Mouse (Mus musculus): ENCODE measurements around the gene Zic2. TPM values are rescaled to one million over a fixed set of nuclear protein-coding genes. Genes with fewer than 3 reads are reported as not detected.

The Zic2 gene
- polyA plus RNA-seq (2016; fragmentation: Nextera tagmentation; extraction: Ambion mirVana) = 5.7 and 6.4 TPM in 2 replicates

- WGBS = under 1% methylated on average over 56 of the region's 73 CpGs
- H3K27me3 ChIP-seq (ENCODE audit: low read depth, poor library complexity, severe bottlenecking) = peaks cover 98% of the 10 kb centered on the region
- no peaks in the 10 kb centered on the region for H3K9me3 ChIP-seq (replicated peaks)
- DNase-seq (ENCODE audit: low spot score) = peak; percentile 88
- H3K4me3 ChIP-seq = peak within 1 kb of the TSS; percentile 82
- H3K27ac ChIP-seq (replicated peaks) = peak within 1 kb of the TSS; percentile 97
- peaks cover 70% of the 10 kb centered on the region for H3K4me1 ChIP-seq
- peaks cover 22% of the 10 kb centered on the region for H3K36me3 ChIP-seq
These were observed at the start of gene Zic2 for GRCm38 (mm10) chr14:122474891-122475556. Gene Zic2, plus strand, starts transcription at chr14:122475435.

DNA sequence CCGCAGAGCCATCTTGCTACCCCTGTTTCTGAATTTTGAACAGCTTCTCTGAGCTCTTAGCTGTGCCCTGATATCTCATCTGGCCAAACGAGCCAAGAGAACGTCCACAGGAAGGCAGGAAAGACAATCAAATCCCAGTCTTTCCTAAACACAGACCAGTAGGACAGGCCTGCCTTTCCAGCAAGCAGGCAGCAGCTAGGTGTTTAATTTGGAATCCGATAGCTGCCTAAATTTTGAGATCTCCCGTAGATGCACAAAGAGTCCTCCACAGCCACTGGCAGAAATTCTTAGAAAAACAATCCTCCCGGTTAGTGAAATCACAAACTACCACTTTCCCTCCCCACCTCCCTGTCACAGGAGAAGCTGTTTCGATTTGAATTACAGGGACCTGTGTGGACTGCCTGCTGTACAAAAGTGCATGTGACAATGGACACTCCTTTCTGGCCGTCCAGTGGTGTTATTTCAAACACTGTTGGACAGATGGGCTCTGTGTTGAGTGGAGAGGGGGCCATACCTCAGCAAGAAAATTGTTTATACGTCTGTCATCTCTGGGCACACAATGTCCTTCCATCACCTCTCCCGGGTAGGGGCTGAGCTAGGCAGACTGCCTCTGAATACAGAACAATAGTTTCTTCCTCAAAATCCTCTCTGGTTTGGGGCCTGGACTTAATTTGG lies 48.6 kb upstream of the Zic2 start:
- H3K4me1 ChIP-seq = peaks cover 23% of the 10 kb centered on the region
- DNase-seq (ENCODE audit: low spot score) = no peak
- peak overlapping the region; percentile 55 for H3K27ac ChIP-seq (replicated peaks)
- WGBS = 66% methylated on average over 10 of the region's 10 CpGs
- peaks cover 39% of the 10 kb centered on the region for H3K27me3 ChIP-seq (ENCODE audit: low read depth, poor library complexity, severe bottlenecking)
- no peaks in the 10 kb centered on the region for H3K36me3 ChIP-seq
- H3K4me3 ChIP-seq = no peak overlapping the region
- no peaks in the 10 kb centered on the region for H3K9me3 ChIP-seq (replicated peaks)

DNA sequence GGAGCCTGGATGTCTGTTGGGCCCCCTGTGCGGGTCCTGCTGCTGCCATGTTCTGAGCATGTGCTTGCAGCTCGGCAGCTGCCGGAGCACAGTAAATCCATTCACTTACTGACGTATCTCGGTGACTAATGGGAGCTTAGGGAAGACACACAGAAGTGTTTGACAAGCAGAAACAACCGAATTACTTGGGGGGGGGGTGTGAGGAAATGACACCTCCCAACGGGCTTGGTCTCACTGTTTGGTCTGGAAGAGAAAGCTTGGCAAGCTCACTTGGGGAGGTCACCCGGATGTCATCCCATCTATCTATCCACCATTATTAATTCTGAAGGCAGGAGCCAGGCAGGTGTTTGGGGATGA lies 48.1 kb upstream of the Zic2 start:
- Histone ChIP-seq H3K4me3 (no peak overlapping the region), H3K27ac (replicated peaks) (peak overlapping the region; percentile 55), H3K27me3 (ENCODE audit: low read depth, poor library complexity, severe bottlenecking) (peaks cover 34% of the 10 kb centered on the region), H3K36me3 (no peaks in the 10 kb centered on the region), H3K9me3 (replicated peaks) (no peaks in the 10 kb centered on the region), H3K4me1 (peaks cover 23% of the 10 kb centered on the region)
- 63% methylated on average over 8 of the region's 8 CpGs for WGBS
- no peak for DNase-seq (ENCODE audit: low spot score)

DNA sequence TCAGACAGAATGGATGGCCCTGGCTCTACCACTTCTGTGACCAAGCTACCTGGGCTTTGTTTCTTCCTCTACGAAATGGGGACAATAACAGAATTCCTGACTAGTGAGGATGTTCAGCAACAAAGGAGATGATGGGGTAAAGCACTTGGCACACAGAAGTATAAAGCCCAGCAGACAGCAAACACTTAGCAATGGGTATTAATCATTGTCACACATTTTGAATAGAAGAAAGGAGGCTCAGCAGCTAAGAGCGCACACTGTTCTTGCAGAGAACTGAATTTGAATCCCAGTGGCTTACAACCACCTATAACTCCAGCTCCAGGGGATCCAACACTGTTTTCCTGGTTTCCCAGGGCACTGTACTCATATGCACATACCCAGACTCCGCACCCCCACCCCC lies 47.6 kb upstream of the Zic2 start:
- WGBS = 90% methylated on average over 3 of the region's 3 CpGs
- H3K36me3 ChIP-seq = no peaks in the 10 kb centered on the region
- no peak for DNase-seq (ENCODE audit: low spot score)
- H3K4me3 ChIP-seq = no peak overlapping the region
- no peak overlapping the region for H3K27ac ChIP-seq (replicated peaks)
- H3K9me3 ChIP-seq (replicated peaks) = no peaks in the 10 kb centered on the region
- H3K4me1 ChIP-seq = peaks cover 28% of the 10 kb centered on the region
- H3K27me3 ChIP-seq (ENCODE audit: low read depth, poor library complexity, severe bottlenecking) = peaks cover 30% of the 10 kb centered on the region

GRCm38 (mm10) chr14:122432558-122432957 lies 42.7 kb upstream of the Zic2 start:
- Histone ChIP-seq H3K27ac (replicated peaks) (no peak overlapping the region), H3K9me3 (replicated peaks) (no peaks in the 10 kb centered on the region), H3K4me3 (no peak overlapping the region), H3K4me1 (peaks cover 14% of the 10 kb centered on the region), H3K27me3 (ENCODE audit: low read depth, poor library complexity, severe bottlenecking) (peaks cover 13% of the 10 kb centered on the region; the same call in 1 of the 2 replicates), H3K36me3 (no peaks in the 10 kb centered on the region)
- WGBS = 83% methylated on average over 3 of the region's 3 CpGs
- DNase-seq (ENCODE audit: low spot score) = no peak

DNA sequence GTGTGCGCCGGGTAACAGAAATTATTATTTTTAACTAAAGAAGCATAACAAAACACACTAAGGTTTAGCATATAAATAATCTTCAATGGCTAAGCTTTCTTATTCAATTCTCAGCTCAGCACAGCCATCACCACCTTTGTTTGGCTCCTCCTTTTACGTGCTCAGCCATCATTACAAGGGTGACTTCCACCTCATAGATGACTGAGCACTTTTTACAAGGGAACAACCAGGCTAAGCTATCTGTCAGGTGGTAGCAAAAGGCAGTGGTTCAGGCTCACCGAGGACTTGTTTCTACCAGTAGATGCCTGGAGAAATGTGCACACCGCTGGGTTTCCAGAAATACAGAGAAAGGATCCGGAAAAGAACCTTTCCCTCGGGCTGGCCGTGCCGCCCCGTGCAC lies 41.2 kb upstream of the Zic2 start:
- H3K4me1 ChIP-seq = peaks cover 10% of the 10 kb centered on the region; the same call in 1 of the 2 replicates
- H3K4me3 ChIP-seq = no peak overlapping the region
- no peaks in the 10 kb centered on the region for H3K36me3 ChIP-seq
- no peaks in the 10 kb centered on the region for H3K9me3 ChIP-seq (replicated peaks)
- peaks cover 12% of the 10 kb centered on the region; the same call in 1 of the 2 replicates for H3K27me3 ChIP-seq (ENCODE audit: low read depth, poor library complexity, severe bottlenecking)
- 93% methylated on average over 10 of the region's 10 CpGs for WGBS
- DNase-seq (ENCODE audit: low spot score) = no peak
- no peak overlapping the region for H3K27ac ChIP-seq (replicated peaks)

DNA sequence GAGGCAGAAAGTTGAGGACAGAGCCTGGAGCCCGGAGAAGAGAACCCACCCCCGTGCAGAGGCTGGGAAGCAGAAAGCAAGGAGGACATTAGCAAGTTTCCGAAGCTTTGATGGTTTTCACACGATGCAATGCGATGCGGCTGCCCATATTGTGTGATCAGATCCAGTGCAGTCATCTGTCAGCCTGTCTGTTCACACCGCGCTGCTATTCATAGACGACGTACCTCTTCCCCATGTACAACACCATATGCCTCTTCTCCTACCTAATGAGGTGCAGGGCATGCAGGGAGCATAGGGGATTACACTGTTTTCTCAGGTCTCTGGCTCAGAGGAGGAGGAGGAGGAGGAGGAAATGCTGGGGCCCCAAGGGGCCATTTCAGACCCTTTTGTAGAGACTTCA lies 38.4 kb upstream of the Zic2 start:
- peaks cover 12% of the 10 kb centered on the region for H3K4me1 ChIP-seq
- no peaks in the 10 kb centered on the region for H3K9me3 ChIP-seq (replicated peaks)
- no peak for DNase-seq (ENCODE audit: low spot score)
- no peak overlapping the region for H3K4me3 ChIP-seq
- no peak overlapping the region for H3K27ac ChIP-seq (replicated peaks)
- H3K27me3 ChIP-seq (ENCODE audit: low read depth, poor library complexity, severe bottlenecking) = peaks cover 18% of the 10 kb centered on the region
- WGBS = 85% methylated on average over 10 of the region's 10 CpGs
- H3K36me3 ChIP-seq = no peaks in the 10 kb centered on the region

GRCm38 (mm10) chr14:122449601-122450495 lies 25.4 kb upstream of the Zic2 start:
- DNase-seq (ENCODE audit: low spot score) = no peak
- Histone ChIP-seq H3K4me3 (peak overlapping the region; percentile 64), H3K36me3 (no peaks in the 10 kb centered on the region), H3K4me1 (peaks cover 59% of the 10 kb centered on the region), H3K27ac (replicated peaks) (peak overlapping the region; percentile 93), H3K27me3 (ENCODE audit: low read depth, poor library complexity, severe bottlenecking) (peaks cover 97% of the 10 kb centered on the region), H3K9me3 (replicated peaks) (no peaks in the 10 kb centered on the region)
- WGBS = 2% methylated on average over 29 of the region's 29 CpGs

- Histone ChIP-seq H3K27ac (replicated peaks) (peak within 1 kb of the TSS; percentile 93), H3K9me3 (replicated peaks) (no peaks in the 10 kb centered on the region), H3K36me3 (no peaks in the 10 kb centered on the region), H3K4me1 (peaks cover 68% of the 10 kb centered on the region), H3K4me3 (peak within 1 kb of the TSS; percentile 64), H3K27me3 (ENCODE audit: low read depth, poor library complexity, severe bottlenecking) (peaks cover 99% of the 10 kb centered on the region)
- DNase-seq (ENCODE audit: low spot score) = peak; percentile 77
- WGBS = under 1% methylated on average over 59 of the region's 59 CpGs
These were observed 24.5 kb upstream of the Zic2 start, which contains the start of gene Gm5089 for GRCm38 (mm10) chr14:122450496-122451382. Gene Gm5089, minus strand, starts transcription at chr14:122451115.

DNA sequence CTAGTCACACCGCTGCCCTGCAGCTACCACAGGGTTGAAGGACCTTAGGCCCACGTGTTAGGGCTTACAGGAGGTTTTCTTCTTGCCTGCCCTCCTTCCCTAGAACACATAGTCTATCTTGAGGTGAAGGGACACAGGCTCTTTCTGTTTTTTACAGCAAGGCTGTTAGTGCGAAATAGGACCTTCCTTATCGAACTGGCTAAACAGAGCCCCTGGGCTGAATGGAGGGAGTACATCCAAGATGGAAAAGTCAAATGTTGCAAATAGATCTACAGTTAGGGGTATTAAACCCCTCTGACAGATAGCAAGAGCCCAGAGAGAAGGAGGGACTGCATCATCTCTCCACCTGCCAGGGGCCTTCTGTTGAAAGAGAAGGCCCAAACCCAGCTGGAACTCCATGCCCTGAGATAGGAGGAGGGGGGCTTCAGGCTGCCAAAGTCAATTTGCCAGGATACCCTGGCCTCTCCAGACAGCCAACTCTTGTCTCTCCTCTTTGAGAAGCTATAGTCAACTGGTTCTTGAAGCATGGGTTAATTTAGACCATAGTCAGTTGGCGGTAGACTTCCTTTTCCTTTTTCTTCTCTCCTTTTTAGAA lies 23.6 kb upstream of the Zic2 start:
- Histone ChIP-seq H3K4me3 (peak overlapping the region; percentile 64), H3K36me3 (no peaks in the 10 kb centered on the region), H3K4me1 (peaks cover 75% of the 10 kb centered on the region), H3K9me3 (replicated peaks) (no peaks in the 10 kb centered on the region), H3K27ac (replicated peaks) (peak overlapping the region; percentile 93), H3K27me3 (ENCODE audit: low read depth, poor library complexity, severe bottlenecking) (peaks cover 99% of the 10 kb centered on the region)
- DNase-seq (ENCODE audit: low spot score) = peak; percentile 35
- 50% methylated on average over 5 of the region's 5 CpGs for WGBS

DNA sequence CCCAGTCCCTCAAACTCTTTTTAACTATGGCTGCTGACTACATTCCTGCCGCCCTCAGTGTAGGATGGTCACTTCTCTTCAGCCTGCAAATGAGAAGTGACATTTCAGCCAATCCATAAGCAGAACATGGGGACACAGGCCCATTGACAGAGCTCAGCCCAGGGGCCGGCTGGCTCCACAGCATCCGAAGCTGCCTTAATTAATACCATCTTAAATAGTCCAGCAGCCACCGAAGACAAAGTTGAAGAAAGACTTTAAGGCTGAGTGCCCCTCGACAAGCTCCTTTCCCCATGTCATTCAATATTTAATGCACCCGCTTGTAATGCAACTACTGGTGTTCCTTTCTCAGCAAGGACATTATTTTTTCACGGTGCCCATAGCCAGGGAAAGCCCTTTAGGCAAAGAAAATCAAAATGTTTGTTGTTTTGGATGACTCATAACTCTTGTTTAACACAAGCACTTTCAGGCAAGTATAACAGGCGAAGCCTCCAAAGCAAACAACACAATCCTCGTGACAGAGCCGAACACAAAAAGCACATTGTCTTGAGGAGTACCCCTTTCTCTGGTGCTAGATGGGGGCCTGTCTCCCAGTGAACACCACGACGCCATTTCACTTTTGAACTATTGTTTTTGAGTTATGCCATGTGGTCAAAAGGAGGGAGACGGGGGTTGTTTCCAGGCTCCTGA lies 22.4 kb upstream of the Zic2 start:
- peak overlapping the region; percentile 93 for H3K27ac ChIP-seq (replicated peaks)
- peak overlapping the region; percentile 44 for H3K4me3 ChIP-seq
- no peaks in the 10 kb centered on the region for H3K9me3 ChIP-seq (replicated peaks)
- peaks cover 75% of the 10 kb centered on the region for H3K4me1 ChIP-seq
- 5% methylated on average over 13 of the region's 13 CpGs for WGBS
- DNase-seq (ENCODE audit: low spot score) = peak; percentile 67
- H3K27me3 ChIP-seq (ENCODE audit: low read depth, poor library complexity, severe bottlenecking) = peaks cover 87% of the 10 kb centered on the region
- H3K36me3 ChIP-seq = no peaks in the 10 kb centered on the region
